Mouse (Mus musculus) monocyte, adult 2 months (primary cell): Measurements from ENCODE around the gene Slc8a3.

Experiments used
- DNase-seq, 2 experiments: peaks; one replicate each; pipeline ENCODE4 v3.0.0; 2022; ENCODE audit warnings: low spot score in 2 of 2, low read depth in 1 of 2

The Slc8a3 gene

GRCm38 (mm10) chr12:81186668-81187067 lies 146.3 kb downstream of the Slc8a3 start:
- DNase-seq, result no peak

- no peak for DNase-seq
Observed at GRCm38 (mm10) chr12:81186081-81186480, 146.9 kb downstream of the Slc8a3 start.

GRCm38 (mm10) chr12:81184967-81185366 lies 148.0 kb downstream of the Slc8a3 start:
- no peak for DNase-seq

- DNase-seq, result no peak
Observed at GRCm38 (mm10) chr12:81182073-81182472, 150.9 kb downstream of the Slc8a3 start.

GRCm38 (mm10) chr12:81175252-81175651 lies 157.7 kb downstream of the Slc8a3 start:
- DNase-seq, result no peak

GRCm38 (mm10) chr12:81173893-81174292 lies 159.1 kb downstream of the Slc8a3 start:
- DNase-seq, result no peak

GRCm38 (mm10) chr12:81173011-81173410 lies 160.0 kb downstream of the Slc8a3 start:
- DNase-seq, result no peak

GRCm38 (mm10) chr12:81170076-81170475 lies 162.9 kb downstream of the Slc8a3 start:
- no peak for DNase-seq

- no peak for DNase-seq
Observed at GRCm38 (mm10) chr12:81168494-81168893, 164.5 kb downstream of the Slc8a3 start.

GRCm38 (mm10) chr12:81168031-81168430 lies 164.9 kb downstream of the Slc8a3 start:
- no peak for DNase-seq

GRCm38 (mm10) chr12:81167142-81167541 lies 165.8 kb downstream of the Slc8a3 start:
- no peak for DNase-seq

GRCm38 (mm10) chr12:81166615-81167014 lies 166.4 kb downstream of the Slc8a3 start:
- DNase-seq, result no peak

- DNase-seq, result no peak
Observed at GRCm38 (mm10) chr12:81166092-81166491, 166.9 kb downstream of the Slc8a3 start.

- DNase-seq, result no peak
Observed at GRCm38 (mm10) chr12:81163566-81163965, 169.4 kb downstream of the Slc8a3 start.

GRCm38 (mm10) chr12:81163131-81163530 lies 169.8 kb downstream of the Slc8a3 start:
- DNase-seq, result no peak

- DNase-seq, result no peak
Observed at GRCm38 (mm10) chr12:81161282-81161681, 171.7 kb downstream of the Slc8a3 start.

- DNase-seq, result no peak
Observed at GRCm38 (mm10) chr12:81160831-81161230, 172.1 kb downstream of the Slc8a3 start.

- DNase-seq, result no peak
Observed at GRCm38 (mm10) chr12:81160425-81160824, 172.6 kb downstream of the Slc8a3 start.

GRCm38 (mm10) chr12:81159947-81160346 lies 173.0 kb downstream of the Slc8a3 start:
- DNase-seq, result no peak

GRCm38 (mm10) chr12:81156841-81157240 lies 176.1 kb downstream of the Slc8a3 start:
- DNase-seq, result no peak

GRCm38 (mm10) chr12:81155675-81156074 lies 177.3 kb downstream of the Slc8a3 start:
- DNase-seq, result no peak

GRCm38 (mm10) chr12:81152082-81152481 lies 180.9 kb downstream of the Slc8a3 start:
- DNase-seq, result no peak

GRCm38 (mm10) chr12:81150917-81151316 lies 182.1 kb downstream of the Slc8a3 start:
- DNase-seq, result no peak

GRCm38 (mm10) chr12:81147956-81148355 lies 185.0 kb downstream of the Slc8a3 start:
- DNase-seq, result no peak
